In genomic region chr17:9756675-9757074, GRCm38 (mm10) we compare ENCODE assay signal across 8 mouse cellular contexts.
A peak's percentile ranks its signal among the peaks of the same experiment; 100 is the strongest.
DNase-seq lines count a peak whose midpoint lies in the region; ATAC-seq and TF ChIP-seq lines count a peak whose summit lies in the region.
"Had no signal": no experiment of that assay in that cellular context is flagged by ENCODE, and none has a peak within 500 bp of the region (broad histone marks: within the 10 kb centered on the region; RNA-seq: fewer than 3 reads in every experiment).

No protein-coding gene starts in this region.

- no peak overlapping the region for H3K4me3 ChIP-seq in kidney, embryonic 15.5 days (replicated peaks)
- H3K4me3 ChIP-seq in heart, adult 2 months = 0 out of 2 replicates have a peak overlapping the region, but pooled peaks have one; percentile 4
- no peak overlapping the region for H3K4me3 ChIP-seq in midbrain, embryonic 15.5 days
- H3K4me3 ChIP-seq: limb, embryonic 13.5 days had no signal

- H3K9ac ChIP-seq in kidney, embryonic 15.5 days = no peak overlapping the region
- H3K9ac ChIP-seq in heart, adult 2 months (ENCODE audit: low read depth, low read length) = peak overlapping the region; percentile 58; the same call in 1 of the 2 replicates
- no peak overlapping the region for H3K9ac ChIP-seq in midbrain, embryonic 15.5 days
- H3K9ac ChIP-seq: limb, embryonic 13.5 days had no signal

- intact Hi-C loops in heart, adult 2 months (cut with DNase I) = loop anchor here (1.0 to 10.0 kb wide), 5 partner anchors 139 to 988 kb away; no protein-coding TSS in a partner anchor
- intact Hi-C loops in heart, postnatal 36 days (cut with DNase I) = loop anchor here (2.0 to 10.0 kb wide), 4 partner anchors 206 to 1308 kb away; no protein-coding TSS in a partner anchor

- WGBS in kidney, embryonic 15.5 days = 76% methylated on average over 12 of the region's 12 CpGs
- 30% methylated on average over 12 of the region's 12 CpGs for WGBS in heart, adult 2 months
- WGBS in midbrain, embryonic 15.5 days = 74% methylated on average over 12 of the region's 12 CpGs

- H3K9me3 ChIP-seq in kidney, embryonic 15.5 days (replicated peaks) = no peaks in the 10 kb centered on the region
- no peaks in the 10 kb centered on the region for H3K9me3 ChIP-seq in midbrain, embryonic 15.5 days
- H3K9me3 ChIP-seq: limb, embryonic 13.5 days had no signal

- DNase-seq in kidney, postnatal 14 days = peak; percentile 29
- peak; percentile 76 to 84 for DNase-seq in heart, adult 2 months
- DNase-seq in heart, postnatal 36 days = peak; percentile 58 to 79
- no peak for DNase-seq in layer of hippocampus, adult 18-20 months (ENCODE audit: low spot score in 2 of 2)

- TF ChIP-seq EP300 in heart, adult 2 months (IDR thresholded peaks at IDR 0.05; ENCODE audit: insufficient read depth, low read depth, low read length) = 0 out of 2 replicates have a peak, but pooled peaks have one; percentile 82

- no peaks in the 10 kb centered on the region for H3K79me2 ChIP-seq in heart, adult 2 months (replicated peaks; ENCODE audit: control insufficient read depth, insufficient read depth, low read length)

- ATAC-seq in kidney, embryonic 15.5 days (replicated peaks; ENCODE audit: low FRiP score) = no peak
- ATAC-seq in midbrain, embryonic 15.5 days (replicated peaks) = no peak
- ATAC-seq in frontal cortex, adult (ENCODE audit: low TSS enrichment) = no peak

- no peaks in the 10 kb centered on the region for H3K36me3 ChIP-seq in kidney, embryonic 15.5 days
- peaks cover 2% of the 10 kb centered on the region; the same call in 1 of the 2 replicates for H3K36me3 ChIP-seq in heart, adult 2 months (ENCODE audit: control insufficient read depth, insufficient read depth, low read length)
- no peaks in the 10 kb centered on the region for H3K36me3 ChIP-seq in midbrain, embryonic 15.5 days (replicated peaks)
- H3K36me3 ChIP-seq: limb, embryonic 13.5 days had no signal

- peak; percentile 51 for TF ChIP-seq POLR2A in heart, adult 2 months (IDR thresholded peaks at IDR 0.05; ENCODE audit: insufficient read depth, low read depth, low read length)

- no peak overlapping the region for H3K4me2 ChIP-seq in kidney, embryonic 15.5 days
- no peak overlapping the region for H3K4me2 ChIP-seq in midbrain, embryonic 15.5 days
- H3K4me2 ChIP-seq: limb, embryonic 13.5 days had no signal

- peaks cover 19% of the 10 kb centered on the region for H3K4me1 ChIP-seq in kidney, embryonic 15.5 days
- peaks cover 11% of the 10 kb centered on the region for H3K4me1 ChIP-seq in heart, adult 2 months (ENCODE audit: control insufficient read depth, insufficient read depth, low read length)
- peaks cover 12% of the 10 kb centered on the region for H3K4me1 ChIP-seq in midbrain, embryonic 15.5 days

- H3K27me3 ChIP-seq in kidney, embryonic 15.5 days = 0 out of 2 replicates have a peak, but pooled peaks cover 3% of the 10 kb centered on the region
- H3K27me3 ChIP-seq in heart, adult 2 months (ENCODE audit: control insufficient read depth, insufficient read depth, low read length) = no peaks in the 10 kb centered on the region
- H3K27me3 ChIP-seq in midbrain, embryonic 15.5 days (replicated peaks) = peaks cover 4% of the 10 kb centered on the region; the same call in 1 of the 2 replicates

- no peak overlapping the region for H3K27ac ChIP-seq in kidney, embryonic 15.5 days
- H3K27ac ChIP-seq in heart, adult 2 months = peak overlapping the region; percentile 77
- H3K27ac ChIP-seq in midbrain, embryonic 15.5 days = 0 out of 2 replicates have a peak overlapping the region, but pooled peaks have one; percentile 17
- H3K27ac ChIP-seq: limb, embryonic 13.5 days had no signal

- TF ChIP-seq CTCF in heart, adult 2 months (IDR thresholded peaks at IDR 0.05) = no peak

Comparison
In these comparisons a context has a peak if more than half of its experiments do, and no peak if none do; other contexts are left out.
1. DNase-seq: peak in kidney, postnatal 14 days (single experiment), heart, adult 2 months (2 of 2) and heart, postnatal 36 days (2 of 2); none in layer of hippocampus, adult 18-20 months (0 of 2).